Mouse (Mus musculus) CD8-positive naive resting alpha-beta T cell, adult 2 months (primary cell): Measurements from ENCODE around the gene Cs.

ENCODE experiments used
- DNase-seq, 2 experiments: peaks; one replicate each; pipeline ENCODE4 v3.0.0; 2022; ENCODE audit warnings: low read depth in 2 of 2, low spot score in 2 of 2

The Cs gene

GRCm38 (mm10) chr10:128403931-128404330, 66.4 kb downstream of the Cs start:
- DNase-seq = no peak

GRCm38 (mm10) chr10:128408591-128409535, 71.3 kb downstream of the Cs start:
- no peak for DNase-seq

- peak; percentile 96 for DNase-seq
Observed at GRCm38 (mm10) chr10:128409692-128410559, 72.4 kb downstream of the Cs start.

- DNase-seq = no peak
Observed at GRCm38 (mm10) chr10:128410560-128410845, 73.0 kb downstream of the Cs start.

- peak; percentile 88 to 93 for DNase-seq
Observed at GRCm38 (mm10) chr10:128411211-128412054, 73.9 kb downstream of the Cs start, which contains the start of the genes Nabp2 and Rnf41. Gene Nabp2 (minus strand): TSS chr10:128411492. Gene Rnf41 (plus strand): TSS chr10:128411657.

- DNase-seq = peak in 1 of 2 experiments; percentile 4
Observed at GRCm38 (mm10) chr10:128412055-128412381, 74.5 kb downstream of the Cs start.
